Mouse (Mus musculus) kidney, adult 18-20 months (tissue): Measurements from ENCODE around the gene Tex47.
A peak's percentile ranks its signal among the peaks of the same experiment; 100 is the strongest.

Source experiments
- DNase-seq: peaks from one replicate; pipeline ENCODE4 v3.0.0; 2021

The Tex47 gene

DNA sequence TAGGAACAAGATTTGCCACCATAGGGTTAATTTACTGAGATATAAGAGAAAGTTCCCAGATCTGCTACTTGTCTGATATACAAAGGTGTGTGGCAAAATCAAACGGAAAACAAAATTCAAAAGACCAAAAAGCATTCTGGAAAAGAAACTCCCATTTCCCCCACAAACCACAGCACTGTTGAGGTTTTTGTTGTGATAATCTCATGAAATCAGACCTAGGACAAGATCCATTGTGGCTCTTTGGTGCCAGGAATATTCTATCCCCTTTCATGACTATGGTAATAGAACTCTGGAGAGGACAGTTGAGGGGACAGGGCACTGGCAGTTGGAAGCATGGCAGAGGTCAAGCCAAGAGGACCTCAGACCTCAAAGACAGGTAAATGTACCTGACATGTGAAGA is at the start of gene Tex47:
Tex47 (plus strand) TSS at position 301 of the 400 bp plus-strand sequence.
- DNase-seq: no peak

DNA sequence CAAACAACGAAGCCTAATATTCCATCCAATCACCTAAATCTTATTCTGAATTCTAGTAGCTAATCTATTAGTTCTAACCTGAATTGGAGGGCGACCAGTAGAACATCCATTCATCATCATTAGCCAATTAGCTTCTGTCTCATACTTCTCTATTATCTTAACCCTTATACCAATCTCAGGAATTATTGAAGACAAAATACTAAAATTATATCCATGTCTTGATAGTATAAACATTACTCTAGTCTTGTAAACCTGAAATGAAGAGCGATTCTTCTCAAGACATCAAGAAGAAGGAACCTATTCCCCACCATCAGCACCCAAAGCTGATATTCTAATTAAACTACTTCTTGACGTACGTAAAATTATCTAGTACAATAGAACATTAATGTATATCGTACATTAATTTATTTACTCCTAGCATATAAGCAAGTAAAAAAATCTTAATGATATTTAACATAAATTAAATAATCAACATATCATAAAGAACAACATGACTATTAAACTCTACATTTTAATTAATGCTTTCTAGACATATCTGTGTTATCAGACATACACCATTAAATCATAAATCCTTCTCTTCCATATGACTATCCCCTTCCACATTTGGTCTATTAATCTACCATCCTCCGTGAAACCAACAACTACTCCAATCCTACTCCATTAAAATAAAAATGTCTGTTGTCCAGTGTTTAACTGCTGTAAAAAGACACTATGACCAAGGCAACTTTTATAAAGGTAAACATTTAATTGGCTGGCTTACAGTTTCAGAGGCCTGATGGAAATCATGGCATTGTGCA is 27.1 kb upstream of the Tex47 start:
- no peak for DNase-seq

DNA sequence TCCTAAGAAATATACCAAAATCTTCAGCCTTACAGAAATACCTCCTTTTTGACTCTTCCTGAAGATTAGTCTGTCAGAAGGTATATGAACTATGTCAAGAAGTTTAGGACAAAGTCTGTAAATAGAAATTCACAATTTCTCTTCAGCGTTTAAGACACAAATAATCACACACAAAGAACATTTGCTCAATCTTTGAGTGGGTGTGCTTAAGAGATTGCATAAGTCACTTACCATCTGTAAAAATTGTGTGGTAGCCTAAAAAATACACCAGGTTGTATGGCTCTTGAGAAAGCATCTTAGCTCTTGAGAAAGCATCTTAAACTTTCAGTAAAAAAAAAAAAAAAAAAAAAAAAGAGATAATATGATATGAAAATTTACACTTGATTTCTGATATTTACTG is 19.6 kb upstream of the Tex47 start:
- no peak for DNase-seq

DNA sequence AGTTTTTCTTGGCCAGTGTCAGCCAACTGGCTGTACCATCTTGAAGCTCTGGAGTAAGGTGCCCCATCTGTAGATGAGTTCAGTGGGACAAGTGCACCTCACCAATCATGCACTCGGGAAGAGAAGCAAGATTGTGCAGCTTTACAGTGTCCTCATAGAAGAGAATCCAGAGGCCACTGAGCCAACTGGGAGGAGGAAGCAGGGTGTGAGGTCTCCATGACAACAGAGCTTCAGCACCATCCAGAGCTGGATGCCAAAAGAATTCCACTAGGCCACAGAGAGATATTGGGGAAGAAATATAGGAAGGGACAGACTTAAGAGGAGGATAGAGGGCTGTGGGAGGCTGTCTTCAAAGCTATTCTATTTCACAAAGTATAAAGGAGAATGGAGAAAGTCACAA is 950 bp upstream of the Tex47 start:
- no peak for DNase-seq

DNA sequence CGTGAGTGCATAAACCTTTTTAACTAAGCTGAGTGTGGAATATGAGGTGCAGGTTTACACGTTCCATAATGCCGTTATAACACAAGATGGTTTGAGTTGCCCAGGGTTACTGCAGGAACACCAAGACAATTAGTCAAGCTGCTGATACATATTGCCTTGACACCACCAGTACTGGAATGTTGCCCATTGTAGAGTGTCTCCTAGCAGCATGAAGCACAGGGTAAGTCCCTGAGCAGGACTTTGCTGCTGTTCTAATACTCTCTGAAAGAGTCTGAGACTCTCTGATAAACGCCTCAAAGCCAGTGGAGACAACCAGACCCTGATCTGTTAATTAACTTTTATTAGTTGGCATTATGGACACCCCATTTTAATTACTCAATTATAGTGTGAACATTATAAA is 21.7 kb downstream of the Tex47 start:
- no peak for DNase-seq

DNA sequence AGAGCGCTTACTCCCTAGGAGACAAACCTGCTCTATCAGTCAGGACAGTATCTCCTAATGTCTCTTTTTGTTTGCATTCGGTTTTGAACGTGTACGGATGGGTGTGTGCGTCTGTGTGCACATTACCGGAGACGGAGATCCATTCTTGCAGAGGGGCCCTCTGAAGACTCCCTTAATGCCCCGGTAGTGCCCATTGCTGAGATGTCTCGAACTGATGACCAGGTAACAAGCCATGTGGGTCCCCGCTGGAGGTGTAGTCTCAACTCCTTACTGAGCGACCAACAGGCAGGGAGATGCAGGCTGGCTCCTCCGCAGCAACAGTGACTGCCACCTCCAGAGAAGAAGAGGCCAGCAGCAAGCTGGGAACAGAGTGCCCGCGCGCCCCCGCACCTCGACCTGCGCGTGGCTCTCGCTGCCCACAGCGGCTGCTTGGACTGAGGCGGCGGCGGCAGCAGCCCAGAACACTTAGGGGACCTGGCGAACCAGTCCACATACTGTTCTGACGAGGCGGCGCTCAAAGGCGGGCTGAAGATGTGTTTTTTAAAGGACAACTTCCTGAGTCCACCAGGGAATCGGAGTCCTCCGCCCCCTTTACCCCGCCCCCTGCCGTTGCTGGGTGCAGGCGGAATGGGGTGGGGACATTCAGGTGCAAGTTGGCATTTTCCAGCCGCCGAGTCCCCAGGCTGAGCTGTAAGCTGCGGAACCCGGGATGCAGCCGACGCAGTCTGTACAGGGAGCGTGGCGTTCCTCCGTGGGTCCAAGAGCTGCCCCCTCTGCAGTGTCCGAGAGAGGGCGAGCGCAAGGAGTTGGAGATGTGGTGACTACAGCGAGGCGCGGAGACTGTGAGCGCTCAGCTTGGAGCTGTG is 40.5 kb downstream of the Tex47 start, which contains the start of gene Zfp804b:
Zfp804b (minus strand) TSS at position 612 of the 866 bp plus-strand sequence.
- peak; percentile 11 for DNase-seq

DNA sequence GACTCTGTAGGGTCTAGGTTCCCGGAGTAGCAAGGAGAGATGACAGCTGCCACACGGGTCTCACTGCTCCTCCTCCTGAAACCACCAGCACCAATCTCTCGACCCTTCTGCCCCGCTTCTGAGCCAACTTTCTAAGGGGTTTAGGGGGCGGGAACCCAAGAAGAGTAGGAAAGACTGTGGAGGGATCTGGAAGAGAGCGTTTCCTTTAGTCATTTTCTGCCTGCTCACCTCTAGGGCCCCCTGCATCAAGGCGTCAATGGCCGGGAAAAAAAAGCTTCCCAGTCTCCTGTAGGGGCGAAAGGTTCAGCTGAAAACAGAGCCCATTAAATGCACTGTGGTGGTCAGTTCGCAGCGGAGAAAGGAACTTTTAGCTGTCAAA is 41.1 kb downstream of the Tex47 start:
- DNase-seq: no peak
